Mouse (Mus musculus) frontal cortex, adult 2 months (tissue): Measurements from ENCODE around the gene Egflam. TPM values are rescaled to one million over a fixed set of nuclear protein-coding genes. Genes with fewer than 3 reads are reported as not detected.

Experiments
- DNase-seq, 2 experiments: peaks; one replicate each; pipeline ENCODE4 v3.0.0; 2022; ENCODE audit warnings: low spot score in 1 of 2; ENCODE audit errors: extremely low spot score in 1 of 2
- polyA plus RNA-seq: library from polyadenylated mRNA; depleted of rRNA; stranded (reverse); fragments of >200 nt; gene quantifications from 2 replicates; pipeline ENCODE4 v1.2.3, GENCODE M21; 2012

Egflam gene
- polyA plus RNA-seq, 1 experiment = 3.0 TPM

DNA sequence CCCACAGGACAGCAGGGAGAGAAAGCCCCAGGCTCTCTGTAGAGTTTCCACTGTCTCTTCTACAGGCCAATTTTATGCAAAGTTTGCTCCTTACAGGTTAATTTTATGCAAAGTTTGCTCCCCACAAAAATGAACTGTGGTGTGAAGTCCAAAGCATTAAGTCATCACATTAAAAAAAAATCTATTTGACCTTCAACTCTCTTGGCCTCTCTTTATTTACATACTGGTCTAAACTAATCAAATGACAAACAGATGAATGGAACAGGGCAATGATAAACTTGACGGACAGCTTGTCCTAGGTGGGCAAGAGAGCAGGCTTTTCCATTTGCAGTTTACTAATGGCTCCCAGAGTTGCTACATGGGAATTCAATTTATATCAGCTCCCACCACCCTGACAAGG is 98.3 kb downstream of the Egflam start:
- DNase-seq = no peak

GRCm38 (mm10) chr15:7295199-7295598 is 103.0 kb downstream of the Egflam start:
- DNase-seq = no peak

DNA sequence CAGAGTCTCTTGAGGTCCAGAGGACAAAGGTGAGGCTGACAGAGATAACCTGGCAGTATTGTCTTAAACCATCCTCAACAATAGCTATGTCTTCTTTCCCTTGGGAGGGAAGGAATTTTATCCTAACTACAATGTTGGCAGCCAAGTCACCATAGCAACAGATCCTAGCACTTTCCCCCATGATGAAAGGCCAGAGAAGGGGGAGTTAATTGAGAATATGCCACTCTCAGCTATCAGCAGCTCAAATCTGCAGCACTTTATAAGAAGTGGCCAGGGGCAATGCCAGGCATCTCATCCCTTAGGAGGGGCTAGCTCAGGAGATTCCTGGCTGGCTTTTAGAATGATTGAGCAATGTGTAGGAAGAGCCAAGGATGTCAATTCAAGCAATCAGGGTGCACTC is 105.3 kb downstream of the Egflam start:
- DNase-seq = no peak

- no peak for DNase-seq
Measured at GRCm38 (mm10) chr15:7290003-7290402, 108.2 kb downstream of the Egflam start.

DNA sequence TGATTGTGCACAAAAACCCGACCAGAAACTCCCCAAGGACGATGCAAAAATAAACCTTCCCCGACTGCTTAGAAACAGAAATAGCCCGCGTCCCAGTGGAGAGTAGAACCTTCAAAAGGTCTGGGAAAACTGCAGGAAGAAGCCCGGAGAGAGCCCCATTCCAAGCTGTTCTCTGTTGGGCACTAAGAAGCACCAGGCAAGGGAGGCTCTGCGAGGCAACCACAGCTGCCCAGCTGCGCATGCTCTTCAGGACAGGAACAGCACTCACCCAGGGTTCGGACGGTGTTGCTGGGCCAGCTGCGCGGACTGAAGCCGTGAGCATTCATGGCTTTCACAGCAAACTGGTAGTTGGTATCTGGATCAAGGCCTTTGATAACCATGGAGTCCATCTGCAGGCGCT is 108.7 kb downstream of the Egflam start:
- no peak for DNase-seq

- DNase-seq = no peak
Measured at GRCm38 (mm10) chr15:7288841-7289424, 109.3 kb downstream of the Egflam start.

DNA sequence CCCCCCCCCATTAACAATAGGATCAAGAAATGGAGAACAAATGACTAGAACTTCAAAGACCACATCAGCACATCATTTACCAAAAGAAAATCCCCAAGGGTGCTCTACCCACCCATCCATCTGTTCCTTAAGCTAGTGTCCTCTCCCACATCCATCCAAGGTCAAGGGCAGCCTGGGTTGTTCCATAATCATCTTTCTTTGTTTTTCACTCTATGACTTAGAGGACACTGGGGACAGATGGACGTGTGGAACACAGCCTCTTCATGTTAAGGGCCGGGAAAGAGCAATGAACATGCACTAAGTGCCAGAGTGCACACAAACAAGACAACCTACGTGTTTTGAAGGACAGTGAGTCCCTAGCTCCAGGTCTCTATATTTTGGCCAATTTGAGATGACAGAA is 110.3 kb downstream of the Egflam start:
- DNase-seq = no peak

DNA sequence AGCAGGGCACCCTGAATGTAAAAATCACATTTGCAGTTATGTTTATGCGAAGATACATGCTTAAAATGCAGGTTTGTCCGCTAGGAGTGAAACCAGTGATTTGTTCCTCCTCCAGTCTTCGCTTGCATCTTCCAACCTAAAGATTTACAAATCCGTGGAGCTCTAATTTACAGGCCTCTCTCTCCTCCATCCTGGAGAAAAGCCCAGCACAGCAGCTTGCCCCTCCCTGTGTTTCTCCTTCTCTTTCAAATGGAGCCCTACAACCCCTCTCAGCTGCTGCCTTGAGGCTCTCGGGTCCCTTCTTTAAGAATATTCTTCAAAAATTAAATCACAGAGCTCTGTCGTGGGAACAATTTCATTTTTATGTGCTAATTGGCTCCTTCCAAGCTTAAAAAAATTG is 116.6 kb downstream of the Egflam start:
- DNase-seq = no peak

DNA sequence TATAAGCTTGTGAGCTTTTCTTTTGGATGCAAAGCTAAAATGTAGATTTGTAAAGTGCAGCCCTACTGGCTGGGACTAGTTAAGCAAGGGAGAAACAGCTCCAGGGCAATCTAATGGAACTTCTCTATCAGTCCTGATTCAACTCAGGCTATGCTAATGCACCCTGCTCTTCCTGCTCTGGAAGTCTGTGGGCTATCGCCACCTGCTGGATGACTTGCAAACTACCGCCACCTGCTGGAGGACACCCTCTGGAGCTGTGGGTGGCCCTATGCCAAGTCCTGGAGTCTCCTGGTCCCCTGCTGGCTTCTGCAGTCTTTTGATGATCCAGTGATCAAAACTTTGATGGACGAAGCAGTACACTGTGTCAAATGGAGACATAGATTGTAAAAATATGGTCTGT is 134.4 kb downstream of the Egflam start:
- DNase-seq = peak; percentile 46 to 90

DNA sequence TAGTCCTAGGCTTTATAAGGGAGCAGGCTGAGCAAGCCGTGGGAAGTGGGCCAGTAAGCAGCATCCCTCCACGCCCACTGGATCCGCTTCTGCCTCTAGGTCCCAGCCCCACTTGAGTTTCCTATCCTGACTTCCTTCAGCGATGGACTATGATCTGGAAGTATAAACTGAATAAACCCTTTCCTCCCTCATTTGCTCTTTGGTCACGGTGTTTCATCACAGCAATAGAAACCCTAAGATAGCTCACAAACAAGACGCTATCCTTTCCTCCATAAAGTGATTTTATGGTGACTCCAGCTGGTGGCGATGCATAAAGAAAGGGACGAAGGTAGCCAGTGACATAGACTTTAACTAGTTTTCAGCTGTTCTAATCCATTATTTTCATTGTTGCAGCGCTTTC is 134.9 kb downstream of the Egflam start:
- no peak for DNase-seq

DNA sequence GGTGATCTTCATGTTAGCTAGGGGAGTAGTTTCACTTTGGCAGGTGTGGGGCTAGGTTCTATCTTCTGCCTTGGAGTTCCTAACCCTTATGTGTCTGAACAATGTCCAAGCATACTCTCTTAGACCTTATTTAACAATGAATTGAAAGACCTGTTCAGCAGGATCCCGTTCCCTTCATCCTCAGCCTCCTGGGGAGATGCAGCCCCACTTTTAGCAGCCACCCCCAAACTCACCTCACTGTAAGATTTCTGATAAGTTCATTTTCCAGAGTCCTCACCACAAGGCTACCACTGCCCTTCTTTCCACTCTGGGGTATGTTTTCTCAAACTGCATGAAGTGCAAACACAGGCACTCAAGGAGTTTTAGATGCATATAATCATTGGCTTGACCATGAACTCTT is 136.8 kb downstream of the Egflam start:
- DNase-seq = no peak

- DNase-seq = no peak
Measured at GRCm38 (mm10) chr15:7256577-7256976, 141.6 kb downstream of the Egflam start.

GRCm38 (mm10) chr15:7253326-7253725 is 144.9 kb downstream of the Egflam start:
- DNase-seq = no peak

DNA sequence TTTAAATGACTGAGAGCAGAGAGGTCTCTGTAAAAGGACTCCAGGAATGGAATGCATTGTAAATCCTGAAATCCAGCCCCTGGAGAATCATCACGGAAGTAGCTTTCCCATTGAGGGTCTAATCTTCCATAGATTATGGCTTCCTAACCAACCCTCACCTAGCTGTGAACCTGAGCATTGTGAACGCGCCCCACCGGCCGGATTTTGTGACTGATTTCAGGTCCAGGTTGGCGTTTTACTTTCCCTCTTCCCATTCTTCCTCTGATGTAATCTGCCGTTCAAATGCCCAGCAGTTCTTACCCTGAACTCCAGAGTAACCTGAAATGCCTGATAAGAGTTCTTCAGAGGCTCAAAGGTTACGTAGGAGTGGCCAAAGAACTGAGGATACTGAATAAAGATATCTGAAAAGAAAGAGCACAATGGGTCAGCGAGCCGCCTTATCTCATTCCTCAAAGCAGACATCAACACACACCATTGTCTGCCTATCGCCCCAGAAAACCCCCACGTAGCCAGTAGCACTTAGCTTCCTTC is 146.0 kb downstream of the Egflam start:
- DNase-seq = no peak

DNA sequence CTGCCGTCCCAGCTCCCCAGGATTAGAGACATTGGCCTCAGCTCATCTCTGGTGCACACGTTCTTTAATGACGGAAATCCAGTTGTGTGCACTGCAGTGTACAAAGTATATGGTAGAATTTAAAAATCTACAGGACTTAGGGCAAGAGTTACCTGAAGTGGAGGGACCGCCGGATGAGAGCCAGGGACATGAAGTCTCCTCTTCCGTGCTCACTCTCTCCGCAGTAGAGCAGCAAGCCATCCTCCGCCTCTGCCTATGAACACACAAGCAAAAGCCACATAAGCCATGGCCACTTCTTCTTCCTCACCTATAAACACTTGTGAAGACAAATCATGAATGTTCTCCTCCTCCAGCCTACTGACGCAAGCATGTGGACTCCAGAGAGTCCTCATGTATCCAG is 147.2 kb downstream of the Egflam start:
- no peak for DNase-seq

DNA sequence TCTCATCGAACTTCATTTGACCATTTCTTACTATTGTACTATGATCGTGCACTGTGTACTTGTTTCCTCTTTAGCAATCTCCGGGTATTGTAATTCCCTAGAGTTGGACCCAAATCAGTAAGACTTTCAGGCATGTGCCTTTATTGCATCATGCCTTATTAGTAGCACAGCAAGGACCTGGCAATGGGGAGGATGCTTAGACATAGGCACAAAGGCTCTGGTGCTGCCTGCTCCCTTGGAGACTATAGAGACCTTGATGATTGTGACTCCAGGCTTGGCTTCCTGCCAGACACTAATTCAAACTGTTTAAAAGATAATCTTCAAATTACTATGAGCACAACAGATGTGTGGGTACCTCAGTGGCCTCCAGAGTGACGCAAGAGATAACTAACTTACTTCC is 149.0 kb downstream of the Egflam start:
- DNase-seq = no peak

DNA sequence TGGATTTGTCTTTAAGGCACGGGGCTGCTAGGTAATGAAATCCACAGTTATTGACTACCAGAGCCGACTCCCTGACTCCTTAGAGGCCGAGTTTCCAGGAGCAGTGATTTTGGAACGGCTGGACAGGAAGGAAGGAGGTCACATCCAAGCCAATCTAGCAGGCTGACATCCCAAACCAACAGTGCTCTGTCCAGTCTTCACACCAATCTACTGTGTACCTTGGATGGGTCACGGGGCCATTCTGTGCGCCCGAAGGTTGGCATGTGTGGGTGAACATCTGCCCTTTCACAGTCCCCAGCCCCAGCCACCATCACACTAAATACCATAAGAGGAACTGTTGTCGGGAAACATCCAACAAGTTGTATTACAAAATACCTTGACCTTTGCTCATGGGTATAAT is 150.9 kb downstream of the Egflam start:
- DNase-seq = no peak

- no peak for DNase-seq
Measured at GRCm38 (mm10) chr15:7242161-7242850, 155.9 kb downstream of the Egflam start.

GRCm38 (mm10) chr15:7240950-7241349 is 157.2 kb downstream of the Egflam start:
- peak; percentile 11 to 53 for DNase-seq

DNA sequence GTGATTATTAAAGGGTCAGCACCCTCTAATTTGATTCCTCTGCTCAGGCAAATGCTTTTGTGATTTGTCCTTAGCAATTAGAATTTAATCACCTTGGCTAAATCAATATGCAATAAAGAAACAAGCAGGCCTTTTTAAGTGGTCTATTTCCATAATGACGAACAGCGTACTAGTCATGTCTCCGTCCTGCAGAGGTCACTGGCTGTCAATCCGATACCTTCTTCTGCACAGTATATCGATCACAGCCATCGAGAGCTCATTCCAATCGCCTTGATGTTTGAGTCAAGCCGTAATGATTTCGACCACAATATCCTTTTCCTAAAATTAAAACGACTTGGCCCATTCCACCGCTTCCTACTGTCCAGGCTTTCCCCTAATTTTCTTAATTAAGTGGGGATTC is 158.3 kb downstream of the Egflam start:
- no peak for DNase-seq

- no peak for DNase-seq
Measured at GRCm38 (mm10) chr15:7233393-7234090, 164.7 kb downstream of the Egflam start.

DNA sequence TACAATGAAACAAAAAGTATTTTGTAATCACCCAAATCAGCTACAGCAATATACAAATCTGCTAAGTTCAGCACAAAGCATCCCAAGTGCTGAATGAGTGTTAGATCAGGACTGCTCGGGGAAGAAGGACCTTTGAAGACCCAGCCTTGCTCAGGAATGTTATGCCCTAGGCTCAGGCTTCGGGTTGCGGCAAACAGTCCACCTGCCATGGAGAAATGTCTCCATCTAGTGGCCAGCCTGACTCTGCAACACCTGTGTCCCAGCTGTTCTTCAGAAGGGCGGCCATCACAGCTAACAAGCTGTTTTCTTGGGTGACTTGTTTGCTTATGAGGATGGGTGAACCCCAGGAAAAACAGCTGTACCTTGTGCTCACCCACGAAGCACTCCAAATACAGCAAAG is 172.0 kb downstream of the Egflam start:
- DNase-seq = peak; percentile 42 to 86
